Mouse (Mus musculus): ENCODE data around the gene Eng.
A peak's percentile ranks its signal among the peaks of the same experiment; 100 is the strongest.

Eng gene

DNA sequence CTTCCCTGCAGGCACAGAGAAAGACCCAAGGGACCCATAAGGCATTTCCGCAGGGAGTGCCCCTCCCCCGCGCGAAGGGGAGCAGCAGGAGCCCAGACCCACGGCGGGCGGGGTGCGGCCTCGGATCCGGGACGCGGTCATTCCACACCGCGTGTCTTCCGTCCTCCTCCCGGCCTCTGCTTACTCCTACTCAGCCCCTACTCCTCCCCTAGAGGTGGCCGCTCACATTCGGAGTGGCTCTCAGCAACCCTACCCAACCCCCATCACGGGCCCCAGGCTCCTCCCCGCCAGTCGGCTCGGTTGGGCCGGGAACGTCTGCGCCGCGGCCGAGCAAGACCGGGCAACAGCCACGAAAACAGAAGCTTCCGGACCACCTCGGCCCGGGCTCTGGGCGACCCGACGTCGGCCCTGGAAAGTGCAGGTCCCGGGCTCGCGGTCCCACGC, 65.7 kb downstream of the Eng start:
- peak; percentile 73 to 79 for DNase-seq

DNA sequence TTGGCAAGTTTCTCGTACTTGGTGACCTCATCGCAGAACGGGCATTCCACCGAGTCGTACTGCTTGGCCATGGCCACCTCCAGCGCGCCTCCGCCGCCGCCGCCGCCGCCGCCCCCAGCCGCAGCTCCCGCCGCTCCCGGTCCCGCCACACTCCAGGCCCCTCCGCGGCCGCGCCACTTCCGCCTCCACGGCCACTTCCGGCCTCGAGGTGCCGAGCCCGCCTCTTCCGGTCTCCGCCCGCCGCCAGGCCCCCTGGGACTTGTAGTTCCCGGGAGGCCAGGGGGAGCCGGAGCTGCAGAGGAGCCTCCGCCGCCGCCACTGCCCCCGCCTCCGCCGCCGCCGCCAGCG, 66.2 kb downstream of the Eng start:
- DNase-seq, result peak; percentile 94 to 95

DNA sequence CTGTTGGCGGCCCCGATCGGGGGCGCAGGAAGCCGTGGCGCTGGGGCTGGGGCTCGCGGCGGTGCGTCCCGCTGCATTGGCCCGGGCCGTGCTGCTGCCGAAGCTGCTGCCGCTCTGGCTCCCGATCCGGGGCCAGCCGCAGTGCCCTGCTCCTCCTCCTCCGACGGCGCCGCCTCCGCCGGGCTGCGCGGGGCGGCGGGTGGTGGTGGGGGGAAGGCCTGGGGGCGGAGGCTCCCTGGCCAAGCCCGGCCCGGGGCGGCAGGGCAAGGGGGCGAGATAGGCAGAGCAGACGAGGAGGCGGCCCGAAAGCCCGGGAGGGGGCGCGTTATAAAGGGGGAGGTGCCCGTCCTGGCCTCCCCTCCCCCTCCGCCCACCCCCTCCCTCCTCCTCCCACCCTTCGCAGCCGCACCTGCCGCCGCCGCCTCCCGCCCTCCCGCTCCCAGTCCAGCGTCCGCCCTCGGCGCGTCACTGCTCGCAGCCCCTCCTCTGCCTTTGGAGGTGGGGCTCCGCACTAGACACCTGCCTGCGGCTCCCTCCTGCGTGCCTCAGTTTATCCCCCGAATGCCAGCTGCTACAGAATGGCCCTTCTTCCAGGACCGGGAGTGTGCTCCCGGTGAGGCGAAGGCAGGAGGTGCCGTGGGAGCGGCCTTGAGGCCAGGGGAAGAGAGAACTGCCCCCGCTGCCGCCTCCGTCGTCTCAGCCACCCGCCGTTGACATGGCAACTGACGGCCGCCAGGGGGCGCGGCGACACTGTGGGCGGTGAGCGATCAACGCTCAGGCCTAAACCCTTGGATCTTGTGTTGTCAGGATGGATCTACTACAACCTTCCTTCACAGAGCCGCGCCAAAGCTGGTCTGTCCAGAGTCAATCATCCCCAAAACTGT, 66.8 kb downstream of the Eng start, which contains the start of gene Cdk9:
TSS of gene Cdk9 (minus strand) at position 143 of the 884 bp plus-strand sequence.
- DNase-seq, result peak; percentile 91 to 92

DNA sequence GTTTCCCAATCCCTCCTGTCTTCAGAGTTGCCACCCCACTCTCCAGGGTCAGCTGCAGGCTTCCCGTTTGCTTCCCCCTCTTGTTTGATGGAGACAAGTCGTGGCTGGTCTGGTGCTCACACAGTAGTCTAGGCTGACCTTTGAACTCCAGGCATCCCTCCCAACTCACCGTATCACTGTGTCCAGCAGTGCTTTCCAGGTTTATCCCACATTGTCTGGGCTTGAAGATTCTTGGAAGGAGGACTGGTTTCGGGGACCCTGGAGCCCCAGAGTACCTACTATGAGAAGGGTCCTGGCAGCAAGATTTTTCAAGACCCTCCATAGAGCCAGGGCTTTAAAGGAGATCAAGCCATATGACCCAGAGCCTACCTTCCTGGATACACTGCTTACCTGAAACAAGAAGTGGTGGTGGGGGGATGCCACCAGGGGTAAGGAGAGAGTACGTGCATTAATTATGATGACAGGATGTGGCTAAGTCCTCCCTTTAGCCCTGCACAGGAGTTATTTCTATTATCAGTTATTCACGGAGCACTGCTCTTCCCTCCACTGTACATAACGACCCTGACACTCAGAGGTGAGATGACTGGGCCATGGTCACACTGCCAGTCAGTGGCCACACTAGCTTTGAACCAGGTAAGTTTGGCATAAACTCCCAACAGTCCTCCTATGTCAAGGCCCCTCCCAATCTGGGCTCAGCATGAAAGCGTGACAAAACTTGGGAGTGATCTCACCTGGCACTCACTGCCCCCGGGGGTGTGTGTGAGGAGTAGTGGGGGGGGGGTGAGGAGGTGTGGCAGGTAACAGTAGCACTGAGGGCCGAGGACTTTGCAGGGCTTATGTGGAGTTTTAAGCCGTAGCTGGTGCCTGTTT, 68.0 kb downstream of the Eng start:
- DNase-seq, result no peak

DNA sequence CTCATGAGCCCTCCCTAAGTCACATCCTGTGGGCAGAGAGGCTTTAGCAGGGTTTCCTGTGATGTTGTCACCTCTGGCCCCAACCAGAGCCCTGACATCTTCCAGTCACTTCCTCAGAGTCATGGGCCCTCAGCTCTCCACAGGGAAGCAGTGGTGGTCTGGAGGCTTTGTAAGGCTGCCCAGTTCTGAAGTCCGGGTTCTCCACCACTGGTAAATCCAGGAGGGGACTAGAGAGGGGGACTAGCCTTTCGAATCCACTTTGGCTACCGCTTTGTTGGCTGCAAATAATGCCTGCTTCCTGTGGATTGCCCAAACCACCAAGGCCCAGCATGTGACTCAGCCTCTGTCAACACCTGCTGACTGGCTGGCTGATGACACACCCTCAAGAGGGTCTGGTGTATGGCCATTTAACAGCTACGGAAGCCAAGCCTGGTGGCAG, 68.6 kb downstream of the Eng start:
- DNase-seq, result peak; percentile 72 to 75

DNA sequence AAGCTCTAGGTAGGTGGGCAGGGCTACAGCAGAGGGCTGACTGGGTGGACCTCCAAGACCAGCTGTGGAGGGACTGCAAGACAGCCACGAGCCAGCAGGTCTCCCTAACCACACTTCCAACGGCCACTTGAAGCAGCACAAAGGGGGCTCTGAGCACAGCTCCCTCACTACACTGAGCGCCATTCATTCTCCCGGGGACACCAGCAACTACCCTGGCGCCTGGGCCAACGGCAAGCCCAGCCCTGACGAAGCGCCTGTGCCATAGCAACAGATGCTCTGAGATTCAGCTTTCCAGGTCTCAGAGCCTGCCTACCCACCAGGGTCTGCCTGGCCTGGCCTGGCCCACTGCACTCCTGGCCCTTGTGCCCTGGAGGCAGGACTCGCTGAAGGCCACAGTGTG, 72.4 kb downstream of the Eng start:
- DNase-seq, result no peak

DNA sequence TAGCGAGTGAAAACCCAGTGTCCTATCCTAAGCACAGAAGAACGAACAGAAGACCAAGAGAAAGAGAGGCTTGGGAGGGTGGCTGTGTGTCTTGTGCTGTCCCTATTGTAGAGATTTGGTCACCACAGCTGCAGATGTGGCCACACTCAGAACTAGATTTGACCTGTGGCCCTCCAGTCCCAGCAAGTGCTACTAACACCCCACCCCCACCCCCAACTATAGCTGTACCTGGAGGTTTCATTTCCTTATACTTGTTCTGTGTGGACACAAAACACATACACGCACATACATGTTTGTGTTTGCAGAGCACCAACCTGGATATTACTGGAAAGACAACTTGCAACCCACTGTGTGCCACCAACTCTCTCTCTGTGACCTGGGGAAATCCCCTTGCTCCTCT, 73.7 kb downstream of the Eng start:
- no peak for DNase-seq

DNA sequence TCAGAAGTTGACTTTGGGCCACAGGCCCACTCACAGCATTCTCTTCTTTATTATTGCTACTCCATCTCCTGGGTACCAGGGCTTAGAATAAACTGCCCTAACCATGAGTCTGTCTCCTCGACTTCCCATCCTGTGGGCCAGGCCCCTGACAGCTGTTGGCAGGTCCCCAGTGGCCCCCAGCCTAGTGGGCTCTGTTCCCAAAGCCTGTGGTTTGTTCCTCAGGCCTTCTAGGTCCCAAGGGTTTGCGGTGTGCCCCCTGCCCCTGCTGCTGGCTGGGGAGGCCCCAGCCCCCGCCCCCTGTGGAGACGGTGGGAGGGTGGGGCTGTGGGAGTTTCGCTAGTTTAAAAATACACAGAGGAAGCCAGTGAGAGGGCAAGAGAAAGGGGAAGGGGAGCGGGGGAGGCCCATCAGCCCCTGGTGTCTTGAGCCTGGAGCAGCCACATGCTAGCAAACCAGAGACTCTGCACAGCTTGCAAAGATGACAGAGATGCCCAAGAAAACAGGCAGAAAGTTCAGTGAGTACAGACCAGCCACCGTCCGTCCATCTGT, 74.4 kb downstream of the Eng start, which contains the start of gene Sh2d3c:
TSS of gene Sh2d3c (plus strand) at position 375 of the 549 bp plus-strand sequence.
- DNase-seq, result peak in 1 of 2 experiments; percentile 52

DNA sequence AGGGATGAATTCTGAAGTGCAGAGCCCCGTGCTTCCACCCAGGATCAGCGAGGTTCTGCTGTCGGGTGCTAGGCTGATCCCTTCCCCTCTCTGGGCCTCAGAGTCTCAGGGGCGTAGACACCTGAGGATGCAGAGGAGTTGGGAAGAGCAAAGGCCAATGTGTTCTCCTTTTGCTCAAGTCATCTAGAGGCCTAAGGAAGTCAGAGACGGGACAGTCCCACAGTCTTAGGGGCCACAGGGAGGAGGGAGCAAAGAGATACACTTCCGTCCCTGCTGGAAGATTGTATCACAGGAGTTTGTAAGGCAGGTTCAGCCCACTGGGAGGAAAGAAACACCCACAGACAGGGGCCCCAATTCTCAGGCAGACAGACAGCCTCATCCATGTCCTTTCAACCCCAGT, 75.7 kb downstream of the Eng start:
- DNase-seq, result no peak

DNA sequence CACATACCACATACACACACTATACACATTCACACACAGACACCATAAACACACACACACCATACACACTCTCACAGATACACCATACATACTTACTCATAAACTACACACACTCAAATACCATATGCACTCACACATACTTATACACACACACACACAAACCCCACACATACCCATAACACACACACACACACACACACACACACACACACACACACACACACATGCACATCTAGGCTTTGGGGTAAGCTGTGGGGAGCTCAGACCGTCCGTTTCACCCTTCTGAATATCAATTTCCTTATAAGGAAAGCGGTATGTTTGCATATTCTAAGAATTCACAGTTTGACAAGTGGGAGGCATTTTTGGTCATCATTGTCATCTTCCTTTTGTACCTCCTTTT, 76.2 kb downstream of the Eng start:
- no peak for DNase-seq

DNA sequence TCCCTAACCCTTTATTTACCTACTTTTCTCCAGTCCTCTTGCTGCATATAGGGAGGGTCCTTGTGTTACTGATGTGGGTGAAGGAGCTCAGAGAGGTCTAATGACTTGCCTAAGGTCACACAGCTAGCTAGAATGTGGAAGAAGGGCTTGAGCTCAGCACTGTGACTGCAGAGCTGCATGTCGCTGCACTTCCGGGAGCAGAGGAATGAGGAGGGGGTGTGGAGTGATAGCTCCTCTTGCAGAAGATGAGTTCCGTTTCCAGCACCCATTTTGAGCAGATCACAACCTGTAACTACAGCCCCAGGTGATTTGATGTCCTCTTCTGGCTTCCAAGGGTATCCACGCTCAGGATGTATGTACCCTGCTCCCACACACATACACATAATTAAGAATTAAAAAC, 77.8 kb downstream of the Eng start:
- DNase-seq, result no peak

DNA sequence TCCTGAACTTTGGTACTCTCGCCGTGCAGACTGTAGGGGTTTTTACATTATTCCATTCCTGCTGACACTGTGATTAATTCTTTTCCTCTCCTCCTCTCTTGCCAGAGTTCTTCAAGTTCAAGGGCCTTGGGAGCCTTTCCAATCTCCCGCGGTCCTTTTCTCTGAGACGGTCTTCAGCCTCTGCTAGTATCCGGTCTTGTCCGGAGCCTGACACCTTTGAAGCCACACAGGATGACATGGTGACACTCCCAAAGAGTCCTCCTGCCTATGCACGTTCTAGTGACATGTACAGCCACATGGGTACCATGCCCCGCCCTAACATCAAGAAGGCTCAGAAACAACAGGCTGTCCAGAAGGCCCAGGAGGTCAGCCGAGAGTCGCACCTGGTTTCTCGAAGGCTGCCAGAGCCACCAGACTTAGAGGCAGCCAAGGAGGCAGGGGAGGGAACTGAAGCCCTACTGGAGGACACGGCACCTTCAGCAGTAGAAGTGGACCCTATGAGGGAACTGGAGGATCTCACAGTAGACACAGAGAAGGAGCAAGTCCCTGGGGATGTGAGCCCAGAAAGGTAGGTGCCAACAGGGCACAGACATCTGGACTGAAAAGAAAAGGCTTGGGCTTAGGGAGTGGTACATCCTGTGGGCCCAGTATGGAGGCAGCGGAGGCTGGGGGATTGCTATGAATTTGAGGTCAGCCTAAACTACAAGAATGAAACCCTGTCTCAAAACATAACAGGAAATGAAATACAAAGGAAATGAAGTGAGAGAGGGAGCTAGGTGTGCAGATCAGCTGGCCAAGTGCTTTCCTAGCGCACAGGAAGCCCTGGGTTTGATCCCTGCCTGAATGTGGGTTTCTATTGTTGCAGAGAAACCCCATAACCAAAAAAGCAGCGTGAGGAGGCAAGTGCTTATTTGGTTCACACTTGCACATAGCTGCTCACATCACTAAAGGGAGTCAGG, 78.7 kb downstream of the Eng start:
- no peak for DNase-seq

DNA sequence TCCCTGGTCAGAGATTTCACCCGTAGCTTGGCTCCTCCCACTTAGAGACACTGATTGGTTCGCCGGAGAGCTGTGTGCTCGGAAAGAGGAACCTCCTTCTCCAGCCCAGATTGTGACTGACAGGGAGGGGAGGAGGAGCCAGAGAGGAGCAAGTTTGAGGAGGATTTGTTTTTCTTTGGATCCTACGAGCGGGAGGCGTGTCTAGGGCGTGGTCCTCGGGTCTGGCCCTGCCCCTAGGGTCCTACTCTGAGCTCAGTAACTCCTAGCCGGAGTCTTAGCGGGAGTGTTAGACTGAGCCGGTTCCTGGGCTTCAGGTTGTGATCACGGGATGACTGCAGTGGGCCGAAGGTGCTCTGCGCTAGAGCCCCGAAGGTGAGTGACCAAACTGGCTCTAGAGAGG, 81.0 kb downstream of the Eng start:
- peak; percentile 97 to 98 for DNase-seq

DNA sequence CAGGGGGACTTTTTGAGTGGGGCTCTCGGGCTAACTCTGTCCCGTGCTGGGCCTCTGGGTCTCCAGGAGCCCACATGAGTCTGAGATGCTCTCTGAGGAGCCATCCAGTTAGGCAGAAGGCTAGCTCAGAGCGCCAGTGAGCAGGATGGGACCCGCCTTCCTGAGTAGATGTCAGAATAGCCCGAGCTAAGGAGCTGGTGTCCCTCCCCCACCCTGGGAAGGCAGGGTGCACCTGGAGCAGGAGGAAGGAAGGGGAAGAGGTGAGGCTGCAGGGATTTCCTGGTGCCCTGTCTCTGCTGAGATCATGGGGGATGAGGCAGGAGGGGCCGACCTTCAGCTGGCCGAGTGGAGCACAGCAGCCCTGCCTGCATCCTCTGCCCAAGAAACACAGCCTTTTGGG, 82.1 kb downstream of the Eng start:
- DNase-seq, result peak; percentile 62 to 74

DNA sequence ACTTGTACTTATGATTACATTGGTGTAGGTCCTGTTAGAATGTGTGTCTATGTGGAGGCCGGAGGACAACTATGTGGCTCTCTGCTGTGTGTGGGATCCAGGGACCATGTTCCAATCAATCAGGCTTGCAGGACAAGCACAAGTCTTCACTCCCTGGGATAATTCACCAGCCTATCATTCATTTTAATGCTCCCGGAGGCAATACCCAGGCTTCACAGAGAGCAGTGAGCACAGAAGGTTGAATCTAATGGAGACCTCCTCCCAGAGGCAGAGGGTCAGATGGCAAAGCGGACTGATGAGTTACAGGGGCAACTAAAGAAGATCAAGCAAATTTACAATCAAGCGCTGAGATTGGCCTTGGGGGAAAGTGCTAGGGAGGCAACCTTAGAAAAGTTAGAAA, 83.2 kb downstream of the Eng start:
- DNase-seq, result no peak

DNA sequence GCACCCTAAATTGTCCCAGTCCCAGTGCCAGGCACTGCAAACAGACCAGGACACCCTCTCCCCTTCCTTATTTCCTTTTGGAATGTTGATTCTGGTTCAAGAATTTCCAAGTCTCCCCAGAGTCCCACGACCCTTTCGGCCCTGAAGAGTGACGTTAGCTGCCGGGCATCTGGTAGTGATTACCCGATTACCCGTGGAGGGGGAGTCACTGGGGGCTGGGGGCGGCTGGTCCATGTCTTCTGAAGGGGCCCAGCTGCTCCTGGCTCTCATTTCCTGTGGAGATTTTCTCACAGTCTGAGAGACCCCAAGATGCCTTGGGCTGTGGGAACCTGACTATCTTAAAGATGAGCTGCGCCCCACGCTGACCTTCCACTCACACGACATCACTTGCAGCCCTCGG, 84.5 kb downstream of the Eng start:
- DNase-seq, result no peak

DNA sequence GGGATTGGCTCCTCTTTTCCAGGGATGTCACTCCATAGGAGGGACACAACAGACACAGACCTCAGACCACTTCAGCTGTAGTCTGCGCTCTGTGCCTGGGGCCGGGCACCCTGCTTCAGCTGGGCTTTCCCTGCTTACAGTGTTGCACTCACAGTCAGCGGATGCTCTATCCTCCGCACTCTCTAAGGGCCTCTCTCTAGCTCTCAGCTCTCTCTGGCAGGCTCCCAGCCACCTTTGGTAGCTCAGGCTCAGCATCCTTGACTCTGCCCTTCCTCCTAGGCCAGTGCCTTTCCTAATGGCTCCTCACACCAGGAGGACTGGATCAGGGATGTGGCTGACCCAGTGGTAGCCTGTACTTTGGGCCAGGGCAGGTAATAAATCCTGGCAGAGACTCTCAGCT, 85.5 kb downstream of the Eng start:
- DNase-seq, result no peak
